Mouse (Mus musculus) embryonic fibroblast, embryonic 13.5 days (primary cell): ENCODE data around the gene Itgad.

Source experiments
- CTCF ChIP-seq: IDR thresholded peaks from 2 replicates; pipeline ENCODE4 v1.5.1; 2011; ENCODE audit warnings: mild to moderate bottlenecking, control low read depth, low read length, moderate library complexity, borderline replicate concordance; ENCODE audit not compliant: insufficient read depth
- POLR2A ChIP-seq: IDR thresholded peaks from 2 replicates; pipeline ENCODE4 v1.6.1; 2011; ENCODE audit warnings: low read depth, mild to moderate bottlenecking, control low read depth, low read length, moderate library complexity

GRCm38 (mm10) chr7:128206152-128206551 is 52.0 kb downstream of the Itgad start, which contains the start of gene Cox6a2:
- TF ChIP-seq CTCF (no peak), POLR2A (no peak)
